Mouse (Mus musculus) cerebellum, adult 11 months (tissue): Measurements from ENCODE around the gene Slc16a5.
"Not testable (repeated sequence)": the region's sequence is repeated elsewhere in the genome, so short reads cannot be mapped to it uniquely, and the experiment has no call there.

Experiments
- DNase-seq: peaks from one replicate; pipeline ENCODE4 v3.0.0; 2022

Gene Slc16a5

GRCm38 (mm10) chr11:115483278-115483677 is 21.0 kb downstream of the Slc16a5 start:
- DNase-seq, result no peak

- peak; percentile 78 for DNase-seq
These were observed 21.5 kb downstream of the Slc16a5 start for GRCm38 (mm10) chr11:115483726-115484125.

GRCm38 (mm10) chr11:115485155-115485554 is 22.9 kb downstream of the Slc16a5 start:
- no peak for DNase-seq

DNA sequence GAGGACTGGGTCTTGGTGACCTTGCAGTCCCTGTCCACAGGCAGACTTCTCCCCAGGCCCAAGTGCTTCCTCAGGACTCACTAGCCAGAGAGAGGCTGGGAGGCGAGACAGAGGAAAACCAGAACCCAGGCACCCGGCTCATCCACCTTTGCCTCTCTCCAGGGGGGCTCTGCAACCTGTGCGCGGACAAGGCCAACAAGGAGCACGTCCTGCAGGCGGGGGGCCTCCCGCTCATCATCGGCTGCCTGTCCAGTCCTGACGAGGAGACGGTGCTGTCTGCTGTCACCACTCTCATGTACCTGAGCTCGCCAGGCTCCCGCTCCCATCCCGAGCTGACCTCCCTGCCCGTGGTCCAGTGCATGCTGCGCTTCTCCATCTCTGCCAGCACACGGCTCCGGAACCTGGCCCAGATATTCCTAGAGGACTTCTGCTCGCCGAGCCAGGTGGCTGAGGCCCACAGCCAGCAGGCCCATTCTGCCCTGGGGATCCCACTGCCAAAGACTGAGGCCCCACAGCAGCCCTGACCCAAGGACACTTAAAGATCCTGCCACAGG is 26.4 kb downstream of the Slc16a5 start:
- peak; percentile 66 for DNase-seq

GRCm38 (mm10) chr11:115490441-115491355 is 28.4 kb downstream of the Slc16a5 start:
- no peak for DNase-seq

DNA sequence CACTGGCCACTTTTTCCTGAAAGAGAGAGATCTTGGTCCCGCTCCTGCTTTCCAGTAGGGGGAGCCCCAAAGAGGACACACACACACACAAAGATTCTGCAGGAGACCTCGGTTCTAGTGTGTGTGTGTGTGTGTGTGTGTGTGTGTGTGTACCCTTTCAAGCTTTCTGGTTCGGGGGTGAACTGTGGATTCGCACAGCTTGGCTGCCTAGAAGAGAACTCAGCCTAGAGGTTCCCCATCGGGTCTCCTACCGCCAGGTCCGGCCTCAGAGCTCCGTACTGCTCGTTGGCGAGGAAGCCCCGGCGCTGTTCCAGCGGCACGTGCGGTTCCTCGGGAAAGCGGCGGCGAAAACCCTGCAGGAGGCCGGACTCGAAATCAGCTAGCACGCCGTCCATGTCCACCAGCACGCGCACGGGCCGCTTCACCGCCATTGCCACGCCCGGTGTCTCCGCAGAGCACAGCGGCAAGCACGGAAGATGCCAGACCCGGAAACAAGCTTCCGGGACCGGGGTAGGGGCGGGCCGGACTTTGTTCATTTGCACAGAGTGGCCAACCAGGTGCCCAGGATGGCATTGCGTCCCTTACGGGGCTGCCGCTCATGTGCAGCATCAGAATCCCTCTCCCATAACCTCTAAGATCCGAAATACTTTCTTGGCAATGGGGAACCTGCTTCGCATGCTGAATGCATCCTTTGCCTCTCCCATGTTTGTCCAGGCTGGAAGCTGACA is 29.2 kb downstream of the Slc16a5 start, which contains the start of gene Nt5c:
Gene Nt5c (minus strand): TSS at position 507 of the 728 bp plus-strand sequence.
- DNase-seq, result peak; percentile 81

DNA sequence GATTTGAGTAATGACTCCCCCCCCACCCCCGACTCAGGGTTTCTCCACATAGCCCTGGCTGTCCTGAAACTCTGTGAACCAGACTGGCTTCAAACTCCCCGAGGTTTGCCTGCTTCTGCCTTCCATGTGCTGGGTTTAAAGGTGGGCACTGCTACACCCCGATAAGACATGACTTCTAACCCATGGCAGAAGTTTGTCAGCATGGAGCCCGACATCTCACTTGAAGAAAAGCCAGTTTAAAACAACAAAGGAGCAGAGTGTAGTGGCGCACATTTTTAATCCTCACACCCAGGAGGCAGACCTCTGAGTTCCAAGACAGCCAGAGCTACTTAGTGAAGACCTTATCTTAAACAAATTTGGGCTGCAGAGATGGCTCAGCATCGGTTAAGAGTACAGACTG is 30.1 kb downstream of the Slc16a5 start:
- no peak for DNase-seq

DNA sequence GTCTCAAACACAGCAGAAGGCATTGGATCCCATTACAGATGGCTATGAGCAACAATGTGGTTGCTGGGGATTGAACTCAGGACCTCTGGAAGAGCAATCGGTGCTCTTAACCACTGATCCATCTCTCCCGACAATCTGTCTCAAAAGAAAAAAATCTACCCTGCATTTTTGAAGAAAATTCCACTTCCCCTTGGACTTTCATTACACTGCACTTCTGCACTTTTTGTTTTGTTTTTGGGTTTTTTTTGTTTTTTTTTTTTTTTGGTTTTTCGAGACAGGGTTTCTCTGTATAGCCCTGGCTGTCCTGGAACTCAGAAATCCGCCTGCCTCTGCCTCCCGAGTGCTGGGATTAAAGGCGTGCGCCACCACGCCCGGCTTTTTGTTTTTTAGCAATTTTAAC is 34.3 kb downstream of the Slc16a5 start:
- not testable (repeated sequence) for DNase-seq

DNA sequence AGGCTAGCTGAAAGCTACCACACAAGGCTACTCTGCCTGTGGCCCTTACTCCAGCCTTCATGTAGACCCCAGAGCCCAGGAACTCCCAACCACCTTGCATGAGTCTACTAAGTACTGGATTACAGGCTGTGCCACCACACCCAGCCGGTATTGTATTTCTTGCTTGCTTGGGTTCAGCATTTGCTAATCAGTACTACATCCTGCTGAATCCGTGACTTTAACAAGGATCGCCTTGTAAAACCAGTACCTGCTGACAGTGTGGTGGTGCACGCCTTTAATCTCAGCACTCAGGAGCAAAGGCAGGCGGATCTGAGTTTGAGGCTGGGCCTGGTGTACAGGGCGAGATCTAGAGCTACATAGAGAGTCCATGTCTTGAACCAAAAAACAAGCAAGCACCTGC is 40.4 kb downstream of the Slc16a5 start:
- no peak for DNase-seq

DNA sequence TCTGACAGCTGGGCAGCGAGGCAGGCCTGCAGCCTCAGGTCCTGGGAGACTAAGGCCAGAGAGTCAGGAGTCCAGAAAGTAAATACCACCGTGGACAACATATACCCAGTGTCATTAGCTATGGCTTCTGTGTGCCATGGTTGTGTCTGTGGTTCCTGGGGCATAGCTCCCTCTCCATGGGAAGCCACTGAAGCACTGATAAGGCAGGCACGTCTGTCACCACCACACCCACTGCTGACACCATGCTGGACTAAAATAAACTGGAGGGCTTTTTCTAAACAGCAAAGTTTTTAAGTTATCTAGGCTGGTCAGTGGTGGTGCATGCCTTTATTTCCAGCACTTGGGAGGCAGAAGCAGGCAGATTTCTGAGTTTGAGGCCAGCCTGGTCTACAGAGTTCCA is 44.3 kb downstream of the Slc16a5 start:
- DNase-seq, result no peak

DNA sequence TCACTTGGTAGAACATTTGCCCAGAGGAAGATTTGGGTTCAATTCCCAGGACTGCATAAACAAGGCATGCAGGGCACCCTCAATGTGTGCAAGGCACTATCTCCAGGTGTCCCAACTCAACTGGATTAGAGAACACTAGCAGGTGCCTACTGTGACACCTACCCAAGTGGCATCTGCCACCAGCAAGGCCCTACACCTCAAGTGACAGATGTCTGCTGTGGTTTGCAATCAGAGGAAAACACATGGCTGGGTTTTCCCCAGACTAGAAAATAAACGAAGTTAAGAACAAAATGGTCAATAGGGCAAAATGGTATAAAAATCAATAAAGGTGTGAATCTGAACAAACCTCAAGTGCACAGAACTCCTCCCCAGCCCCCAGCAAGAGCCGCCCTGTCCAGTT is 45.8 kb downstream of the Slc16a5 start:
- DNase-seq, result no peak

DNA sequence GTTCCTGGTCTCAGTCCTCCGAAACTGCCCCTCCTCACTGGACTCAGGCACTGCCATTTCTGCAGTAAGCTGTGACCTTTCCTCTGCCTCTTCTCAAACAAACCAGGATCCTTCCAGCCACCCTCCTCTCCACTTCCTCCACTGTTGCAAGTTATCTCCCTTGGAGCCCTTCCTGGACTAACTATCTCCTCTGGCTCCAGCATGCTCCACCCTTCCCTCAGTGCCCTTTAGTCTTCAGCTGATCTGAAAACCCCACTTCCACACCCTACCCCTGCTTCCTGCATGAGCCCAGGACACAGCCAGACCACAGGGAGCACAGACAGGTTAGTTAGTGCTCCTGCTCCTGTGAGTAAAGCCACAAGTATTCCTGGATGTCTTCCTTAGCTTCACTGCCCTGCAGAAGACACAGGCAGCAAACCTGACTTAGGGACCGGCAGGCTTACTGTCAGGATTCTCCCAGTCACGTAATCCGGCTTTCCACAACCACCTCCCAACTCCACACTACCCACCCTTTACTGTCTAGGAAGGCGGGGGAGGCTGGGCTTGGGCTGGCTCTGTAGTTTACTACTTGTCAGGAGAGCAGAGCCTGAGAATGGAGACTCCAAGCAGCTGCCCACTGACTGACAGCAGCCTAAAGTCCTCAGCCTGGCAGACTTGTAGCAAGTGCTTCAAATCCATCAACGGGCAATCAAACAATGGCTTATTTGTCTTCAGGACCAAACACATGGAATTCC is 47.7 kb downstream of the Slc16a5 start:
- DNase-seq, result no peak

- DNase-seq, result no peak
These were observed 48.2 kb downstream of the Slc16a5 start for GRCm38 (mm10) chr11:115510507-115510888.

DNA sequence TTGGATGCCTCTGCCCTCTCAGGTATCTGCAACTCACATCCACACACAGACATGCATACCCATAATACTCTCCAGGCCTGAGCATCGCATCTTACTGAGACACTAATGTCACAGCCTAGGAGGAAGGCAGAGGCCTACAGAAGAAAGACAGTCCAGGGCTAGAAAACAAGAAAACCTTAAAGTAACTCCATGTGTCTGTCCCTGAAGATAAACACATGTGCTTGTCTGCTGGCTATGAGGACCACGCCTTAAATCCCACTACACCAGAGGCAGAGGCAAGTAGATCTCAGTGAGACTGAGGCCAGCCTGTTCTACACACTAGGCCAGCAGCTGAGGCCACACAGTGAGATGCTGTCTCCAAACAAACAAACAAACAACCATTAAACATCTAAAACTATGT is 48.8 kb downstream of the Slc16a5 start:
- no peak for DNase-seq

- DNase-seq, result no peak
These were observed 49.7 kb downstream of the Slc16a5 start for GRCm38 (mm10) chr11:115512004-115512403.

- DNase-seq, result no peak
These were observed 50.3 kb downstream of the Slc16a5 start for GRCm38 (mm10) chr11:115512407-115513183.

DNA sequence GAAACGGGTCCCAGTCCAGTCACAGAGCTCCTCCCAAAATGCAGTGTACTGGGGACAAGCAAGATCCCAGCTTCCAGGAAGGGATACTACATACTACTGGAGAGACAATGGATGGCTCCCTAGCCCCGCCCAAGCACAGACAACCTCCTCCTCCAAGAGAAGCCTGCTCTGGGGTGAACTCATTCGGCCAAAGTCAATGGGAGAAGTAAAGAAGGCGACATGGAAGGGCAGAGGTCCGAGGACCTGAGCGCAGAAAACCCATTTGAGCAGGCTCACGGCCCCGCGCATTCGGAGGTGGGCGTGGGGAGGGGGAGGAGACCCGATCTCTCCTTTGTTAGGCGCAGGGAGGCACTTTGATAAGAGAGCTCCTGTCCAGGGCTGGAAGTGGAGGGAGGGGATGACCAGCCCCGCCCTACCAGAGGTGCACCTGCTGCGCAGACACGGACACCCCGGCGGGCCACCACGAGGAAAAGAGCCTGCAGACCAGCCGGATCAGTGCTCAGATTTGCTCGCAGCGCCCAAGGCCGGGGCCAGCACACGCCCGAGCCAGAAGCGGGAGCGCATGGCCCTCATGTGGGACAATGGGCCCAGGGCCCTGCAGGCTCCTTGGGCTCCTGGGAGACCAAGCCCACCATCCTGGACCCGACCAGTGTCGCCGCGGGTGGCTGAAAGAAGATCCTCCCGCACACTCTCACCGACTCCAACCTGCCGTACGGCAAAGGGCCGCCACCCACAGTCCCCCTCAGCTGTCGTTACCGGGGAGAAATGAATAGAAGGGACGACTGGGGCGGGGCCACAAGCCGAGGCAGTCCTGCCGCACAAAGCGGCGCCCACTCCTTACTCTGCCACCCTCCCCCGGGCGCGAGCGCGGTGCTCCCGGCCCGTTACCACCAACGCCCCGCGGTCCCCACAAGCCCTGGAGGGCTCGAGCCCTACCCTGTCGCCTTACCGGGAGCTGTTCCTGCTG is 51.3 kb downstream of the Slc16a5 start:
- DNase-seq, result no peak

DNA sequence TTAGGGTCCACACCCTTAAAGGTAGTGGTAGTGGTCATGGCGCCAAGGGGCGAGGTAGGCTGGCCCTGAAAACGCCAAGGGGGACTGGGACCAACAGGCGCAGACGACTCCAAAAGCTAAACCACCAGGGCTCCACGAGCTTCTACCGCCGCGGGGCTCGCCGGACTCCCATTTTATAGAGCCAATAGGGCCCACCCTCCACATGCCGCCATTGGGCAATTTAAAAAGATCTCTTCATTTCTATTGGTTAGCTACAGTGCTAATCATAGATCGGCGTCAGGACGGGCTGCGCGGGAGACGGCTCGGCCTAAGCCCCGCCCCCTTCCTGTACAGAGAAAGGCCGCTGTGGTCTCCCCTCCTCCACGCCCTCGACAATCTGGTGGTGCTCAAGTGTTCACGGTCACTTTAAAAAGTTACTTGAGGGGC is 52.0 kb downstream of the Slc16a5 start, which contains the start of gene Jpt1:
Gene Jpt1 (minus strand): TSS at position 150 of the 426 bp plus-strand sequence.
- peak; percentile 96 for DNase-seq

DNA sequence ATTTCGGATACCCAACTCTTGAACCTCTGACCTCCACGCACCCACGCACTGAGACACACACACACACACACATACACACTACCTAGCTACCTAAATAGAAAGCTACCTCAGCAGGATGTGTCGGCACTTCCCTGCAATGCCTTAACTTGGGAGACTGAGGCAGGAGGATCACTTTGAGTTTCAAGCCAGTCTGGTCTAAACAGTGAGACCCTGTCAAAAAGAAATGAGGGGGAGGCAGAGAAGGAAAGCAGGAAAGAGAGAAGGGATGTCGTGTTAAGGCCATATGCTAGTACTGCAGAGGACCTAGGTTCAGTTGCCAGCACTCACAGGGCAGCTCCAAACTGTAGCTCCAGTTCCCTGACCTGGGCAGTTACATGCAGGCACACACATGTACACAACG is 52.7 kb downstream of the Slc16a5 start:
- no peak for DNase-seq

GRCm38 (mm10) chr11:115516942-115517341 is 54.7 kb downstream of the Slc16a5 start:
- DNase-seq, result no peak

GRCm38 (mm10) chr11:115518693-115519092 is 56.4 kb downstream of the Slc16a5 start:
- DNase-seq, result no peak
